Mouse (Mus musculus): ENCODE data around the gene Ggcx. TPM values are rescaled to one million over a fixed set of nuclear protein-coding genes. Genes with fewer than 3 reads are reported as not detected.
"Not testable (repeated sequence)": the region's sequence is repeated elsewhere in the genome, so short reads cannot be mapped to it uniquely, and the experiment has no call there.

Ggcx gene
- polyA plus RNA-seq, 1 experiment from 2014 or later = 22.3 TPM

DNA sequence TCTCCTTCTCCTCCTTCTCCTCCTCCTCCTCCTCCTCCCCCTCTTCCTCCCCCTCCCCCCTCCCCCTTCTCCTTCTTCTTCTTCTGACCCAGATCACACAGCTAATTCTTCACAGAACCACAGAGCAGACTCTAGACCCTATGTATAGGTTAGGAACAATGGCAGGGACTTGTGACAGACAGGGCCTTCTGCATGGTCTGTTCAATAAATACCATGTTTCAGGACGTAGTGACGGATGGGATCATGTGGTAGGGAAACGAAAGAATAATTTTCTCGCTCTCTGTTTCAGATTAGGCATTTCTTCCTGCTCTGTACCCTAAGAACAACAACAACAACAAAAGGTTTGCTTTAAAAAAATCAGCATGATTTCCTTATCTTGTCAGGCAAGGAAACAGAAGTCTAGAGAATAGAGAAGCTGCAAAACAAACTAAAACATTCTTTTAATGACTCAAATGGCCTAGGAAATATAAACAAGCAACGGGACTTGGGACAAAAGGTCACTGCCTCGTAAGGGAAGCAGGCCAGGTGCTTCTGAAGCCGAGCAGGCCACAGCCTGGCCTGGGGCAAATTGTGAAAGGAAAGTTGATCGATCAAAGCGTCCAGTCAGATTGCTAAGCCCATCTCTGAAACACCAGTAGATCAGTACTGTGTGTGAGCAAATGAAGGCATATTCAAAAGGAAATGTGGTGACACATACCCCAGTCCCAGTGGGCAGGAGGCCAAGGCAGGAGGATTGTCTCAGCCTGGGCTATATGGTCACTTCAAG lies 46.1 kb downstream of the Ggcx start:
- ATAC-seq (ENCODE audit: insufficient read depth) (peak; percentile 49), DNase-seq (peak; percentile 35)
- no peaks in the 10 kb centered on the region for H3K36me3 ChIP-seq (ENCODE audit: insufficient read depth)
- H3K9me3 ChIP-seq (ENCODE audit: low read depth, low read length) = no peaks in the 10 kb centered on the region
- no peak overlapping the region for H3K27ac ChIP-seq (ENCODE audit: low read depth)
- no peak overlapping the region for H3K9ac ChIP-seq
- WGBS = 27% methylated on average over 9 of the region's 9 CpGs
- no peak overlapping the region for H3K4me3 ChIP-seq (ENCODE audit: low read depth, low read length)
- 0 out of 2 replicates have a peak, but pooled peaks cover 3% of the 10 kb centered on the region for H3K4me1 ChIP-seq (ENCODE audit: insufficient read depth)
- no peak for TF ChIP-seq CTCF (IDR thresholded peaks at IDR 0.05; ENCODE audit: low read depth)
- H3K27me3 ChIP-seq (ENCODE audit: insufficient read depth, low read length) = no peaks in the 10 kb centered on the region
- H3K4me2 ChIP-seq = no peak overlapping the region

DNA sequence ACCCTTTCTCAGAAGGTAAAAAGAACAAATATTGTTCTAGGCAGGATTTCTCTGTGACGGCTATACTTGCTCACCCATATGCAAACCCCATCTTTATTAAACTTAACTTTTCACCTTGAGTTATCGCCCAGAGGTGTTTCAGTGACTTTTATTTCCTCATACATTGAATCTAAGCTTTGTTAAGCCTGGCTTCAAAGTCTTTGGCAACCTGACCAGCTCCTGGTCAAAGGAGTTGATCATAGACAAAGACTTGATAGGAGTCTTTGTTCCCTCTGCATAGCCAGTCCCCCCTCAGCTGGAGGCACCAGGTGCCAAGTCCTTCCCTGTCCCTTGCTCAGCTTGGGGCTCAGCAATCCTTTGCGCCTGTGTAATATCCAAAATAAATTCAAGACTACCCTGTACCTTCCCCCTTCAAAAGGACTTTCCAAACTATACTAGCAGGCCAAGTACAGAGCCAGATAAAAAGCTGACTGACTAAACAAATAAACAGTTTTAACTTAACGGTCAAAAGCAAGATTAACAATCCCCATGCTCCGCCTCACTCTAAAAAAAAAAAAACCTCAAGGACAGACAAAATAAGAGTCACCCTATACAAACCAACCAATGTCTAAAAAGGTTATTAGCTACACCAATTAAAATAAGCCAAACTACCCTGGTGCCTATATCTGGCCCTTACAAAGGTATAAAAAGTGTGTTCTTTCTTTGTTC lies 48.6 kb downstream of the Ggcx start:
- H3K27ac ChIP-seq (ENCODE audit: low read depth); H3K9me3 ChIP-seq (ENCODE audit: low read depth, low read length); ATAC-seq (ENCODE audit: insufficient read depth); DNase-seq; H3K4me2 ChIP-seq; H3K4me3 ChIP-seq (ENCODE audit: low read depth, low read length); H3K9ac ChIP-seq; H3K4me1 ChIP-seq (ENCODE audit: insufficient read depth); H3K36me3 ChIP-seq (ENCODE audit: insufficient read depth); H3K27me3 ChIP-seq (ENCODE audit: insufficient read depth, low read length): not testable (repeated sequence)
- WGBS = 73% methylated on average over 5 of the region's 5 CpGs

DNA sequence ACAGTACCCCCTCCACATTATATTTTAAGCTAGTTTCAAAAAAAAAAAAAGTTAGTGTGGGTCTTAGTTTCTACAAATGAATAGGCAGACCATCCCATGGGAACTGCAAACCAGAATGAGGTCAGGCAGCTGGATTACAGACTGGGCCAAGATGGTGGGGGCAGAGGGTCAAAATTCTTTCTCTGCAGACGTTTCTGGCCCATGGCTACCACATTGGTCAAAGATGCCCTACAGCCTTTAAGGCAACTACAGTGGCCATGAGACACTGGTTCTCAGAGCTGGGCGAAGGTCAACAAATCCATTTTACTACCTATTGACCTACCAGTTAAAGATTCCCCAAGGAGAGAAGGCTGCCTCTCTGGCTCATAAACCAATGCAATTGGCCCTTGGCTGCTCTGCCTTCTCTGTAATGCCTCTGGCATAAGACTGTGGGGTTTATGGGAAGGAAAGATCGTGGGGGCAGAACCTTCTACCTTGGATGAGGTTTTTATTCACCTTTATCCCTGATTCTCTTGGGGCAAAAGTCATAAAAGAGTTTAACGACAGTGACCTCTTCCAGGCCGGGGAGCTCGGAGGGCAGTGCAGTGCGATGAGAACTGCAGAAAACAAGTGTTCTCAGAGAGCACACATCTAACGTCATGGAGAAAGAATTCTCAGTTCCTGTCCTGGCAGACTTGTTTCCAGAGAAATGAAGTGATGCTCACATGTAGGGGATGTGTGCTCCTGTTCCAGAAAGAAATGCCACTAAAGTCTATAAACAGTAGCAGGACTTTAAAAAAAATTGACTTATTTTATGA lies 51.5 kb downstream of the Ggcx start:
- DNase-seq (peak; percentile 31), ATAC-seq (ENCODE audit: insufficient read depth) (no peak)
- no peaks in the 10 kb centered on the region for H3K36me3 ChIP-seq (ENCODE audit: insufficient read depth)
- no peak overlapping the region for H3K4me3 ChIP-seq (ENCODE audit: low read depth, low read length)
- no peaks in the 10 kb centered on the region for H3K27me3 ChIP-seq (ENCODE audit: insufficient read depth, low read length)
- no peak overlapping the region for H3K4me2 ChIP-seq
- WGBS = 61% methylated on average over 8 of the region's 8 CpGs
- no peak overlapping the region for H3K27ac ChIP-seq (ENCODE audit: low read depth)
- H3K9ac ChIP-seq = no peak overlapping the region
- TF ChIP-seq CTCF (IDR thresholded peaks at IDR 0.05; ENCODE audit: low read depth) = no peak
- no peaks in the 10 kb centered on the region for H3K9me3 ChIP-seq (ENCODE audit: low read depth, low read length)
- H3K4me1 ChIP-seq (ENCODE audit: insufficient read depth) = no peaks in the 10 kb centered on the region

DNA sequence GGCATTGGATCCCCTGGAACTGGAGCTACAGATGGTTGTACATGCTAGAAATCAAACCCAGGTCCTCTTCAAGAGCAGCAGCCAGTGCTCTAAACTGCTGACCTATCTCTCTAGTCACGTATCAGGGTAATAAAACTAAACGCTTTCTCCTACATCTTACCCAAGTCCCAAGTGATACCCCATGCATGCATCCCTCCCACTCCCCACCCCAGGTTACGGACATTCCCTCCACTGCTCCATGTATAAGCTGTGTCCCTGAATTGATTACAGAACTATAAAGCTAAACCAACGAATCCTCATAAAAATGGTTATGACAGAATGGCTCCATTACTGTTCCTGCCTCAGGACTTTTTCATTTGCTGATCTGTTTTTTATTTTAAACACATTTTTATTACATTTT lies 52.1 kb downstream of the Ggcx start:
- Histone ChIP-seq H3K27ac (ENCODE audit: low read depth) (no peak overlapping the region), H3K9ac (no peak overlapping the region), H3K4me3 (ENCODE audit: low read depth, low read length) (no peak overlapping the region), H3K36me3 (ENCODE audit: insufficient read depth) (no peaks in the 10 kb centered on the region), H3K27me3 (ENCODE audit: insufficient read depth, low read length) (no peaks in the 10 kb centered on the region), H3K4me1 (ENCODE audit: insufficient read depth) (no peaks in the 10 kb centered on the region), H3K4me2 (no peak overlapping the region), H3K9me3 (ENCODE audit: low read depth, low read length) (no peaks in the 10 kb centered on the region)
- no peak for TF ChIP-seq CTCF (IDR thresholded peaks at IDR 0.05; ENCODE audit: low read depth)
- WGBS = 80% methylated on average over 4 of the region's 4 CpGs
- ATAC-seq (ENCODE audit: insufficient read depth) (no peak), DNase-seq (no peak)

DNA sequence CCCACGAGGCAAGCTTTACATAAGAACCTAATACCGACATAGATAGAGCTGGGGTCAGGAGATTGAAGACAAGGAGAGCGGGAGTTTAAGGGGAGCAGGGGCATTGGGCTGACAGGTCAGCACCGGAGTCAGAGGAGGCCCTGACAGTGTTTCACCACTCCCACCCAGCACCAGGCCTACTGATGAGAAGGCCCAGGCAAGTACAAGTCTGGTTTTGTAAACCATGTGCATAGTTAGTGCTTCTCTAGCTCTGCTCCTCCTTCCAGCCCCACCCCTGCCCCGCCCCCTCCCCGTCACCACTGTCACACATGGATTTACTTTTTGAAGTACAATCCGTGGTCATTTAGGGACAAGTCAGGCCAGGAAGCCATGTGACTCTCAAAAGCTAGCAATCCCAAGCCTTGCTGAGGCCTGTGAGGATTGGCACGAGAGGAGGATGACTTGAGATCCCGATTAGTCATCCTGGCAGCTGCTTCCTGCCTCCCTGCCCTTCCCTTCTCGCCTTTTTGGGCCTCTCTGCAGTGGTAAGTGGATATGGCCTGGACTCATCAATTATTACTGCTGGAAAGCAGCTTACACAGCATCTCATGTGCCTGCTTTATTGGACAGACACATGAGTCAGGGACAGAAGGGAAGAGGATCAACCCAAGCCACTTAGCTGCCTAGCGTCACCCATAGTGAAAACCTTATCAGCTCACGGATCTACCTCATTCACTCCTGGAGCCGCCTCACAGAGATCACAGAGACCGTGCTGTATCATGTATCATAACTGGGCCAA lies 59.3 kb downstream of the Ggcx start:
- no peak for TF ChIP-seq CTCF (IDR thresholded peaks at IDR 0.05; ENCODE audit: low read depth)
- Histone ChIP-seq H3K4me3 (ENCODE audit: low read depth, low read length) (no peak overlapping the region), H3K4me2 (no peak overlapping the region), H3K27ac (ENCODE audit: low read depth) (peak overlapping the region; percentile 30; the same call in 1 of the 2 replicates), H3K4me1 (ENCODE audit: insufficient read depth) (0 out of 2 replicates have a peak, but pooled peaks cover 6% of the 10 kb centered on the region), H3K27me3 (ENCODE audit: insufficient read depth, low read length) (no peaks in the 10 kb centered on the region), H3K9me3 (ENCODE audit: low read depth, low read length) (no peaks in the 10 kb centered on the region), H3K9ac (no peak overlapping the region), H3K36me3 (ENCODE audit: insufficient read depth) (no peaks in the 10 kb centered on the region)
- WGBS = 35% methylated on average over 14 of the region's 14 CpGs
- peak; percentile 76 for DNase-seq
- ATAC-seq (ENCODE audit: insufficient read depth) = peak; percentile 84

DNA sequence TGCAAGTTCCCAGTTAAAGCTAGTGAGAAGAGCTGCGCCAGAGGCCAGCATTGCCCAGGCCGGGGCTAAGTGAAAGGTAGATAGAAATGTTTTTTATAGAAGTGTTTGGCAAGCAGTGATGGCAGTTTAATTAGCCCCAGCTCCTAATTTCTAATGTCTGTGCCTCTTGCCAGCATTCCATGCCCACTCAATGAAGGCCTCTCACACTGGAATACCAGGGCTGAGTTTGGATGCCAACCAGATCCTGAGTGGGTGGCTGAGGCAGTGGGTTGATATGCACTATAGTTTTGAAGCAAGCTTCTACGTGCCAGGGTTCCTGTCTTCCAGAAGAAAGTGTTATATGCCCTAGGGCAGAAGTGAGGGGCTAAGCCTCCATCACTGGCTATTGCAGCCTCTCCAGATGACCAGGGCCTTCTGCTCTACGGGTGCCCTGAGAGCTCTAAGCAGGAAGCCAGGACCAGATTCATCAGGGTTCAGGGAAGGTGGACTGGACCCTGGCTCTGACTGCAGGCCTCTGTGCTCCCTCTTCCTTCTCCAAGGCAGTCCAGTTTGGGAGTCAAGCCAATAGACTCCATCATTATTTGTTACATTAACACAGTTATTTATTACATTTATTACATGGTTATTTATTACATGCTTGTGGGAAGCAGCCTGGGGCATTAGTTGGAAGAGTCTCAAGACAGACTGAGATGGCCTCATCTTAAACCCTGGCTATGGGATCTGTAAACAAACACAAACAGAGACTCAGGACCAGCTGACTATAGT lies 61.3 kb downstream of the Ggcx start:
- ATAC-seq (ENCODE audit: insufficient read depth) (no peak), DNase-seq (no peak)
- Histone ChIP-seq H3K36me3 (ENCODE audit: insufficient read depth) (no peaks in the 10 kb centered on the region), H3K4me2 (no peak overlapping the region), H3K9ac (no peak overlapping the region), H3K4me3 (ENCODE audit: low read depth, low read length) (no peak overlapping the region), H3K4me1 (ENCODE audit: insufficient read depth) (0 out of 2 replicates have a peak, but pooled peaks cover 6% of the 10 kb centered on the region), H3K9me3 (ENCODE audit: low read depth, low read length) (no peaks in the 10 kb centered on the region), H3K27ac (ENCODE audit: low read depth) (no peak overlapping the region), H3K27me3 (ENCODE audit: insufficient read depth, low read length) (no peaks in the 10 kb centered on the region)
- 84% methylated on average over 4 of the region's 4 CpGs for WGBS
- no peak for TF ChIP-seq CTCF (IDR thresholded peaks at IDR 0.05; ENCODE audit: low read depth)

Measured in lung, embryonic 14.5 days (tissue).